Mouse (Mus musculus) layer of hippocampus, postnatal 14 days (tissue): Measurements from ENCODE around the gene Lin37. TPM values are rescaled to one million over a fixed set of nuclear protein-coding genes. Genes with fewer than 3 reads are reported as not detected.

Experiments used
- DNase-seq, 2 experiments: peaks; one replicate each; pipeline ENCODE4 v3.0.0; 2021 to 2022; ENCODE audit warnings: low spot score in 2 of 2, mixed read lengths in 1 of 2
- microRNA-seq, 2 experiments: library from miRNA; unstranded; fragments of <30 nt; microRNA quantifications; one replicate each; pipeline ENCODE4 v1.2.0; 2021
- total RNA-seq, 2 experiments: library from RNA; stranded (reverse); gene quantifications; 2 replicates each; pipeline ENCODE4 v1.2.3; 2021

The Lin37 gene
- total RNA-seq, 2 experiments from 2014 or later = 34.1 to 43.4 TPM

GRCm38 (mm10) chr7:30518325-30518724 lies 41.3 kb downstream of the Lin37 start:
- DNase-seq = no peak

GRCm38 (mm10) chr7:30515003-30515760 lies 44.5 kb downstream of the Lin37 start:
- no peak for DNase-seq

GRCm38 (mm10) chr7:30508061-30508460 lies 51.6 kb downstream of the Lin37 start:
- no peak for DNase-seq

Small RNA genes lying within 50 kb of the gene (microRNA-seq; reads per million reads assigned to microRNA genes)
- gene Gm38670 = 0.23 to 0.28 reads per million in 2 experiments
- gene Mir3569 = 0.23 to 2.0 reads per million in 2 experiments

Other genes starting within 250 kb of the Lin37 start
- 1 to 10 TPM; 4.2 to 5.8 TPM for gene Syne4, start 245.0 kb downstream of the Lin37 start, total RNA-seq
- gene E130208F15Rik, start 238.1 kb downstream of the Lin37 start, total RNA-seq = under 1 TPM; 0.43 to 0.74 TPM
- 1 to 10 TPM; 7.8 to 8.9 TPM for gene Sdhaf1, start 235.9 kb downstream of the Lin37 start, total RNA-seq
- 10 to 100 TPM; 32.5 to 35.5 TPM for gene Lrfn3, start 197.1 kb downstream of the Lin37 start, total RNA-seq
- gene Tyrobp, start 146.1 kb downstream of the Lin37 start, total RNA-seq = 10 to 100 TPM; 26.7 to 30.1 TPM
- gene Hcst, start 140.0 kb downstream of the Lin37 start, total RNA-seq = not detected
- gene Nfkbid, start 138.1 kb downstream of the Lin37 start, total RNA-seq = 1 to 10 TPM; 3.7 to 3.8 TPM
- 100 to 1,000 TPM; 981 to 987 TPM for gene Aplp1, start 114.3 kb downstream of the Lin37 start, total RNA-seq
- 10 to 100 TPM in 1 of 2 experiments, 1 to 10 TPM in 1; 8.5 to 15.5 TPM for gene Kirrel2, start 102.1 kb downstream of the Lin37 start, total RNA-seq
- gene Nphs1, start 101.5 kb downstream of the Lin37 start, total RNA-seq = 1 to 10 TPM; 1.2 to 1.3 TPM
- gene Prodh2, start 66.2 kb downstream of the Lin37 start, total RNA-seq = not detected
- 100 to 1,000 TPM; 160 to 163 TPM for gene Arhgap33, start 24.8 kb downstream of the Lin37 start, total RNA-seq
- 1 to 10 TPM; 6.2 to 6.6 TPM for gene Hspb6, start 7.7 kb downstream of the Lin37 start, total RNA-seq
- 1 to 10 TPM; 4.9 to 5.9 TPM for gene Proser3, start 7.5 kb downstream of the Lin37 start, total RNA-seq
- gene U2af1l4, start 3.5 kb upstream of the Lin37 start, total RNA-seq = 10 to 100 TPM; 57.4 to 62.5 TPM
- 1 to 10 TPM; 4.7 to 5.3 TPM for gene Gm49396, start 3.5 kb upstream of the Lin37 start, total RNA-seq
- gene Psenen, start 3.8 kb upstream of the Lin37 start, total RNA-seq = 10 to 100 TPM; 77.0 to 84.1 TPM
- gene Igflr1, start 5.6 kb upstream of the Lin37 start, total RNA-seq = 1 to 10 TPM; 2.1 to 3.7 TPM
- 10 to 100 TPM; 46.1 to 54.4 TPM for gene Kmt2b, start 28.9 kb upstream of the Lin37 start, total RNA-seq
- gene Zbtb32, start 39.1 kb upstream of the Lin37 start, total RNA-seq = not detected
- under 1 TPM in 1 of 2 experiments, not detected in 1; 0.52 TPM for gene Upk1a, start 53.0 kb upstream of the Lin37 start, total RNA-seq
- gene Cox6b1, start 66.3 kb upstream of the Lin37 start, total RNA-seq = 100 to 1,000 TPM; 793 to 817 TPM
- not detected for gene Etv2, start 76.0 kb upstream of the Lin37 start, total RNA-seq
- 10 to 100 TPM; 70.4 to 75.5 TPM for gene Rbm42, start 90.5 kb upstream of the Lin37 start, total RNA-seq
- gene Haus5, start 105.2 kb upstream of the Lin37 start, total RNA-seq = 1 to 10 TPM; 4.5 to 5.0 TPM
- gene Pmis2, start 111.8 kb upstream of the Lin37 start, total RNA-seq = not detected
- gene 2200002J24Rik, start 139.1 kb upstream of the Lin37 start, total RNA-seq = not detected
- 1 to 10 TPM in 1 of 2 experiments, under 1 TPM in 1; 0.79 to 1.4 TPM for gene Atp4a, start 152.4 kb upstream of the Lin37 start, total RNA-seq
- gene Tmem147, start 169.7 kb upstream of the Lin37 start, total RNA-seq = 100 to 1,000 TPM; 127 to 143 TPM
- gene Gapdhs, start 183.8 kb upstream of the Lin37 start, total RNA-seq = not detected
- gene Sbsn, start 191.6 kb upstream of the Lin37 start, total RNA-seq = 10 to 100 TPM in 1 of 2 experiments, 1 to 10 TPM in 1; 6.8 to 10.7 TPM
- 1 to 10 TPM; 1.3 to 2.2 TPM for gene Dmkn, start 203.9 kb upstream of the Lin37 start, total RNA-seq
- not detected for gene Krtdap, start 228.1 kb upstream of the Lin37 start, total RNA-seq